Mouse (Mus musculus) cerebellum, adult 2 months (tissue): ENCODE data around the gene Hoxa9.

Source experiments
- CTCF ChIP-seq: fragments of 200-500 bp; IDR thresholded peaks from 2 replicates; pipeline ENCODE4 v1.5.1; 2011; ENCODE audit warnings: low read depth, mild to moderate bottlenecking, control low read depth, low read length, moderate library complexity, borderline replicate concordance; ENCODE audit not compliant: insufficient read depth
- POLR2A ChIP-seq: fragments of 200-500 bp; IDR thresholded peaks from 2 replicates; pipeline ENCODE4 v1.6.1; 2011; ENCODE audit warnings: low read length, control low read depth, borderline replicate concordance; ENCODE audit not compliant: insufficient read depth

GRCm38 (mm10) chr6:52264106-52264790 lies 33.4 kb upstream of the Hoxa9 start:
- no peak for TF ChIP-seq CTCF
- TF ChIP-seq POLR2A = no peak
